Mouse (Mus musculus) embryonic facial prominence, embryonic 13.5 days (tissue): ENCODE data around the gene Fstl5. TPM values are rescaled to one million over a fixed set of nuclear protein-coding genes. Genes with fewer than 3 reads are reported as not detected.

ENCODE experiments used
- polyA plus RNA-seq: library from polyadenylated mRNA; unstranded; fragments of >200 nt; fragmentation: Nextera tagmentation; extraction: Ambion mirVana; gene quantifications from 2 replicates; pipeline ENCODE4 v1.2.1, GENCODE M21; 2015

The Fstl5 gene
- polyA plus RNA-seq, 1 experiment from 2014 or later, result 4.1 TPM

Other genes starting within 250 kb of the Fstl5 start
- 54.0 and 64.1 TPM in 2 replicates for gene Golim4, start 117.3 kb upstream of the Fstl5 start, polyA plus RNA-seq